ENCODE assay signal across 20 mouse cellular contexts in the genomic region with DNA sequence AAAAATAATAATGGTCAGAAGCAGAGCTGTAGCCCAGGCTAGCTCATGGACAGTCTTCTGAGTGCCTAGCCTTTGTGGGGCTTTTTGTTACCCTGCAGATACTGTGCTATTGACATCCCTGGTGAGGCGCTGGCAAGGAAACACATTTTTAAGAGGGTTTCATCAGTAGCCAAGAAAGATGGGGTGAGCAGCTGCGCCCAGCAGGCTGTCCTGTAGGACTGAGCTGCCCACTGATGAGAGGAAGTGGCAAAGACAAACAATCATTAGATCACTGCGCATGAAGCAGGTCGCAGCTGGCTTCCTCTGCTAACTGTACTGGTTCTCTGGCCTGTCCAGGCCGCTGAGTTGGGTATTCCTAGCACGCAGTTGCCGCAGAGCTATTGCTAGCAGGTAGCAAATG. TPM values are rescaled to one million over a fixed set of nuclear protein-coding genes. Genes with fewer than 3 reads are reported as not detected.
DNase-seq lines count a peak whose midpoint lies in the region; ATAC-seq and TF ChIP-seq lines count a peak whose summit lies in the region.
"Had no signal": no experiment of that assay in that cellular context is flagged by ENCODE, and none has a peak within 500 bp of the region (broad histone marks: within the 10 kb centered on the region; RNA-seq: fewer than 3 reads in every experiment).

No protein-coding gene starts in this region.

- WGBS in midbrain, embryonic 14.5 days = 83% methylated on average over 7 of the region's 7 CpGs
- 83% methylated on average over 7 of the region's 7 CpGs for WGBS in midbrain, embryonic 13.5 days
- WGBS in intestine, postnatal 0 days = 42% methylated on average over 7 of the region's 7 CpGs
- 91% methylated on average over 7 of the region's 7 CpGs for WGBS in limb, embryonic 10.5 days

- peak; percentile 7 for DNase-seq in gastrocnemius, adult 2 months
- no peak for DNase-seq in gastrocnemius, postnatal 14 days
- peak; percentile 15 to 50 for DNase-seq in left cerebral cortex, postnatal 14 days (ENCODE audit: low spot score in 2 of 2)
- DNase-seq in left cerebral cortex, adult 9 months (ENCODE audit: low spot score in 2 of 2) = no peak
- peak; percentile 13 for DNase-seq in midbrain, embryonic 14.5 days
- DNase-seq in limb, embryonic 10.5 days (ENCODE audit: low spot score) = no peak
- DNase-seq: adrenal gland, postnatal 25 days; cerebellum, adult 2 months; kidney, adult 8-10 months; kidney, postnatal 14 days; liver, embryonic 13.5 days; right cerebral cortex, adult 18-20 months; thymus, postnatal 14 days had no signal

- ATAC-seq in midbrain, embryonic 14.5 days (ENCODE audit: low FRiP score, low TSS enrichment) = no peak
- no peak for ATAC-seq in midbrain, embryonic 13.5 days
- 0 out of 2 replicates have a peak, but pooled peaks have one; percentile 7 for ATAC-seq in intestine, postnatal 0 days
- ATAC-seq: forebrain, embryonic 13.5 days had no signal

- peaks cover 17% of the 10 kb centered on the region; the same call in 1 of the 2 replicates for H3K4me1 ChIP-seq in midbrain, embryonic 14.5 days (ENCODE audit: control insufficient read depth, insufficient read depth, low read length)
- H3K4me1 ChIP-seq in midbrain, embryonic 13.5 days (replicated peaks) = peaks cover 28% of the 10 kb centered on the region
- no peaks in the 10 kb centered on the region for H3K4me1 ChIP-seq in intestine, postnatal 0 days (replicated peaks; ENCODE audit: control insufficient read depth, insufficient read depth, low read length)
- peaks cover 28% of the 10 kb centered on the region for H3K4me1 ChIP-seq in limb, embryonic 10.5 days
- H3K4me1 ChIP-seq: liver, embryonic 13.5 days had no signal

- no peak overlapping the region for H3K9ac ChIP-seq in midbrain, embryonic 14.5 days (replicated peaks; ENCODE audit: low read length)
- no peak overlapping the region for H3K9ac ChIP-seq in midbrain, embryonic 13.5 days (replicated peaks)
- no peak overlapping the region for H3K9ac ChIP-seq in intestine, postnatal 0 days (ENCODE audit: low read depth, low read length)
- H3K9ac ChIP-seq: forebrain, embryonic 13.5 days; limb, embryonic 13.5 days; liver, embryonic 13.5 days; neural tube, embryonic 12.5 days had no signal

- intact Hi-C loops in gastrocnemius, adult 2 months (cut with DNase I) = no loop called here
- intact Hi-C loops in gastrocnemius, postnatal 14 days (cut with DNase I; ENCODE audit: low total_unique reads) = no loop called here
- intact Hi-C loops in left cerebral cortex, postnatal 14 days (cut with DNase I) = no loop called here

- no peak for TF ChIP-seq CTCF in gastrocnemius, adult 2 months (IDR thresholded peaks at IDR 0.05)
- no peak for TF ChIP-seq CTCF in intestine, postnatal 0 days (IDR thresholded peaks at IDR 0.05; ENCODE audit: low read depth)

- H3K36me3 ChIP-seq in midbrain, embryonic 14.5 days (ENCODE audit: control insufficient read depth, insufficient read depth, low read length) = no peaks in the 10 kb centered on the region
- H3K36me3 ChIP-seq in midbrain, embryonic 13.5 days = no peaks in the 10 kb centered on the region
- H3K36me3 ChIP-seq in intestine, postnatal 0 days (ENCODE audit: control insufficient read depth, insufficient read depth) = peaks cover 10% of the 10 kb centered on the region; the same call in 1 of the 2 replicates
- peaks cover 17% of the 10 kb centered on the region for H3K36me3 ChIP-seq in limb, embryonic 10.5 days
- H3K36me3 ChIP-seq: liver, embryonic 13.5 days; neural tube, embryonic 12.5 days had no signal

- no peak overlapping the region for H3K4me3 ChIP-seq in gastrocnemius, adult 2 months
- no peak overlapping the region for H3K4me3 ChIP-seq in midbrain, embryonic 14.5 days (replicated peaks; ENCODE audit: low read depth, low read length)
- H3K4me3 ChIP-seq in midbrain, embryonic 13.5 days (replicated peaks) = no peak overlapping the region
- no peak overlapping the region for H3K4me3 ChIP-seq in intestine, postnatal 0 days (ENCODE audit: low read depth, low read length)
- H3K4me3 ChIP-seq in limb, embryonic 10.5 days = no peak overlapping the region
- H3K4me3 ChIP-seq: embryonic facial prominence, embryonic 10.5 days; forebrain, embryonic 13.5 days; limb, embryonic 13.5 days; liver, embryonic 13.5 days; neural tube, embryonic 12.5 days had no signal

- no peaks in the 10 kb centered on the region for H3K9me3 ChIP-seq in midbrain, embryonic 14.5 days (ENCODE audit: control insufficient read depth, low read length)
- H3K9me3 ChIP-seq in midbrain, embryonic 13.5 days = no peaks in the 10 kb centered on the region
- no peaks in the 10 kb centered on the region for H3K9me3 ChIP-seq in intestine, postnatal 0 days (ENCODE audit: control insufficient read depth)
- no peaks in the 10 kb centered on the region for H3K9me3 ChIP-seq in limb, embryonic 10.5 days (replicated peaks)
- H3K9me3 ChIP-seq: embryonic facial prominence, embryonic 10.5 days; forebrain, embryonic 13.5 days; limb, embryonic 13.5 days; liver, embryonic 13.5 days; neural tube, embryonic 12.5 days had no signal

- no peaks in the 10 kb centered on the region for H3K27me3 ChIP-seq in midbrain, embryonic 14.5 days (ENCODE audit: control insufficient read depth, insufficient read depth, low read length)
- no peaks in the 10 kb centered on the region for H3K27me3 ChIP-seq in midbrain, embryonic 13.5 days
- no peaks in the 10 kb centered on the region for H3K27me3 ChIP-seq in intestine, postnatal 0 days (replicated peaks; ENCODE audit: control insufficient read depth, insufficient read depth, low read length)
- H3K27me3 ChIP-seq in limb, embryonic 10.5 days (ENCODE audit: low read depth, poor library complexity, severe bottlenecking) = no peaks in the 10 kb centered on the region
- H3K27me3 ChIP-seq: CH12.LX; forebrain, embryonic 13.5 days; limb, embryonic 13.5 days; neural tube, embryonic 12.5 days had no signal

- no peak overlapping the region for H3K27ac ChIP-seq in gastrocnemius, adult 2 months
- H3K27ac ChIP-seq in midbrain, embryonic 14.5 days (replicated peaks; ENCODE audit: low read depth, low read length) = no peak overlapping the region
- H3K27ac ChIP-seq in midbrain, embryonic 13.5 days = no peak overlapping the region
- H3K27ac ChIP-seq in intestine, postnatal 0 days (ENCODE audit: low read depth, low read length) = peak overlapping the region; percentile 21; the same call in 1 of the 2 replicates
- H3K27ac ChIP-seq in limb, embryonic 10.5 days = no peak overlapping the region
- H3K27ac ChIP-seq: embryonic facial prominence, embryonic 10.5 days; forebrain, embryonic 13.5 days; limb, embryonic 13.5 days; liver, embryonic 13.5 days; neural tube, embryonic 12.5 days had no signal

- H3K4me2 ChIP-seq in midbrain, embryonic 14.5 days (ENCODE audit: low read length) = no peak overlapping the region
- H3K4me2 ChIP-seq in midbrain, embryonic 13.5 days (replicated peaks) = no peak overlapping the region
- H3K4me2 ChIP-seq in intestine, postnatal 0 days (replicated peaks; ENCODE audit: low read depth) = peak overlapping the region; percentile 4
- H3K4me2 ChIP-seq: forebrain, embryonic 13.5 days; limb, embryonic 13.5 days; liver, embryonic 13.5 days; neural tube, embryonic 12.5 days had no signal

RNA-seq across cellular contexts. Expression of gene Adora2b, which starts 14.8 kb away (rescaled TPM):
- under 1 TPM; 0.26 to 0.95 TPM for total RNA-seq in gastrocnemius, adult 2 months (2021)
- 1 to 10 TPM in 1 of 2 experiments, under 1 TPM in 1; 0.57 to 1.4 TPM for total RNA-seq in gastrocnemius, postnatal 14 days (2021)
- total RNA-seq in left cerebral cortex, postnatal 14 days (2021) = 1 to 10 TPM; 6.9 to 9.5 TPM
- 2.7 and 3.1 TPM in 2 replicates for polyA plus RNA-seq in midbrain, embryonic 14.5 days (2014; fragmentation: Nextera tagmentation; extraction: Ambion mirVana)
- 2.9 and 3.1 TPM in 2 replicates for polyA plus RNA-seq in midbrain, embryonic 13.5 days (2015; fragmentation: Nextera tagmentation; extraction: Ambion mirVana)
- polyA plus RNA-seq in intestine, postnatal 0 days (2015; fragmentation: Nextera tagmentation; extraction: Ambion mirVana) = 40.4 and 43.6 TPM in 2 replicates
- polyA plus RNA-seq in limb, embryonic 10.5 days (2016; fragmentation: Nextera tagmentation; extraction: Ambion mirVana) = 10.4 and 11.5 TPM in 2 replicates

RNA-seq across cellular contexts. Expression of gene Zswim7, which starts 17.6 kb away (rescaled TPM):
- total RNA-seq in gastrocnemius, adult 2 months (2021) = 10 to 100 TPM; 33.5 to 40.6 TPM
- total RNA-seq in gastrocnemius, postnatal 14 days (2021) = 10 to 100 TPM; 21.7 to 24.4 TPM
- 10 to 100 TPM; 14.8 to 19.5 TPM for total RNA-seq in left cerebral cortex, postnatal 14 days (2021)
- 11.3 and 13.0 TPM in 2 replicates for polyA plus RNA-seq in midbrain, embryonic 14.5 days (2014; fragmentation: Nextera tagmentation; extraction: Ambion mirVana)
- 9.4 and 12.0 TPM in 2 replicates for polyA plus RNA-seq in midbrain, embryonic 13.5 days (2015; fragmentation: Nextera tagmentation; extraction: Ambion mirVana)
- polyA plus RNA-seq in intestine, postnatal 0 days (2015; fragmentation: Nextera tagmentation; extraction: Ambion mirVana) = 49.5 and 55.0 TPM in 2 replicates
- 17.9 TPM in 2 replicates for polyA plus RNA-seq in limb, embryonic 10.5 days (2016; fragmentation: Nextera tagmentation; extraction: Ambion mirVana)

RNA-seq across cellular contexts. Expression of gene Ttc19, which starts 17.7 kb away (rescaled TPM):
- 10 to 100 TPM; 37.4 to 50.1 TPM for total RNA-seq in gastrocnemius, adult 2 months (2021)
- 10 to 100 TPM; 25.4 to 26.1 TPM for total RNA-seq in gastrocnemius, postnatal 14 days (2021)
- total RNA-seq in left cerebral cortex, postnatal 14 days (2021) = 10 to 100 TPM; 81.3 to 82.4 TPM
- 31.7 and 36.2 TPM in 2 replicates for polyA plus RNA-seq in midbrain, embryonic 14.5 days (2014; fragmentation: Nextera tagmentation; extraction: Ambion mirVana)
- 31.7 and 38.2 TPM in 2 replicates for polyA plus RNA-seq in midbrain, embryonic 13.5 days (2015; fragmentation: Nextera tagmentation; extraction: Ambion mirVana)
- 11.5 and 16.2 TPM in 2 replicates for polyA plus RNA-seq in intestine, postnatal 0 days (2015; fragmentation: Nextera tagmentation; extraction: Ambion mirVana)
- polyA plus RNA-seq in limb, embryonic 10.5 days (2016; fragmentation: Nextera tagmentation; extraction: Ambion mirVana) = 17.4 and 18.8 TPM in 2 replicates

Comparison
In these comparisons a context has a peak if more than half of its experiments do, and no peak if none do; other contexts are left out.
1. DNase-seq: peak in gastrocnemius, adult 2 months (single experiment), left cerebral cortex, postnatal 14 days (2 of 2) and midbrain, embryonic 14.5 days (single experiment); none in gastrocnemius, postnatal 14 days (single experiment), left cerebral cortex, adult 9 months (0 of 2) and limb, embryonic 10.5 days (single experiment).